Mouse (Mus musculus): ENCODE results near the gene Tnnt1.

Gene Tnnt1

DNA sequence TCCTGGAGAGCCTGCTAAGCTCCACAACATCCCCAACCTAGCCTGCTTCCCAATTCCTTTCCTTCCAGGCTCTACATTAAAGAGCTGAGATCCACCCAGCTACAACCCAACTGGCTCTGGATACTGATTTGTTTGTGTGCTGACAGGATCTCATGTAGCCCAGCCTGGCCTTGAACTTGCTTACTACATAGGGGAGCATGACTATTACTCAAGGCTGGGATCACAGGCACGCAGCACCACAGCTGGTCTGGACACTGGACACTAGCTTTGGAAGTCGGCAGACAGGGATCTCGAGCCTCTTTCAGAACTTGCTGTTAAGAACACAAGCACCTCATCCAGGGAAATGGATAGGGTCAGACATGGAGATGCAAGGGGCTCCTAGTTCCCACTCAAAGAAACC, 19.7 kb downstream of the Tnnt1 start:
- no peak for DNase-seq

DNA sequence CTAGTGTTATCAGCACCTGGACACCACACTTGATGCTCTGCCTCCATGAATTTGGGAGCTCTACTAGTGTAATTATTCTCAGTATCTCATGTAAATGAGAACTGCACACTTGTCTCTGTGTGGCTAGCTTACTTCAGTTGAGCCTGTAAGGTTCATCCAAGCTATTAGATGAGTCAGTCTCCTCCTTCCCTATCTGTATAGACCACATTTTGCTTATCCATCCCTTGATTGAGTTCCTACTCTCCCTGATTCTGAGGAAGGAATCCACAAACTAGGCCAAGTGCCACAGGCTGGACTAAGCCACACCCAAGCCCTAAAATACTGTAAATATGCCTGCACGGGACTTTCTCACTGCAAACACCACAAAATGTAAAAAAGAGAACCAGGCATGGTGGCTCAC, 22.2 kb downstream of the Tnnt1 start:
- DNase-seq: no peak

GRCm38 (mm10) chr7:4492284-4493224, 23.6 kb downstream of the Tnnt1 start:
- peak; percentile 31 for DNase-seq

- no peak for DNase-seq
Observed at GRCm38 (mm10) chr7:4491308-4491707, 24.9 kb downstream of the Tnnt1 start.

- DNase-seq: no peak
Observed at GRCm38 (mm10) chr7:4482281-4482680, 33.9 kb downstream of the Tnnt1 start.

- peak; percentile 38 for DNase-seq
Observed at GRCm38 (mm10) chr7:4479674-4480073, 36.5 kb downstream of the Tnnt1 start.

GRCm38 (mm10) chr7:4478796-4479291, 37.3 kb downstream of the Tnnt1 start:
- DNase-seq: no peak

DNA sequence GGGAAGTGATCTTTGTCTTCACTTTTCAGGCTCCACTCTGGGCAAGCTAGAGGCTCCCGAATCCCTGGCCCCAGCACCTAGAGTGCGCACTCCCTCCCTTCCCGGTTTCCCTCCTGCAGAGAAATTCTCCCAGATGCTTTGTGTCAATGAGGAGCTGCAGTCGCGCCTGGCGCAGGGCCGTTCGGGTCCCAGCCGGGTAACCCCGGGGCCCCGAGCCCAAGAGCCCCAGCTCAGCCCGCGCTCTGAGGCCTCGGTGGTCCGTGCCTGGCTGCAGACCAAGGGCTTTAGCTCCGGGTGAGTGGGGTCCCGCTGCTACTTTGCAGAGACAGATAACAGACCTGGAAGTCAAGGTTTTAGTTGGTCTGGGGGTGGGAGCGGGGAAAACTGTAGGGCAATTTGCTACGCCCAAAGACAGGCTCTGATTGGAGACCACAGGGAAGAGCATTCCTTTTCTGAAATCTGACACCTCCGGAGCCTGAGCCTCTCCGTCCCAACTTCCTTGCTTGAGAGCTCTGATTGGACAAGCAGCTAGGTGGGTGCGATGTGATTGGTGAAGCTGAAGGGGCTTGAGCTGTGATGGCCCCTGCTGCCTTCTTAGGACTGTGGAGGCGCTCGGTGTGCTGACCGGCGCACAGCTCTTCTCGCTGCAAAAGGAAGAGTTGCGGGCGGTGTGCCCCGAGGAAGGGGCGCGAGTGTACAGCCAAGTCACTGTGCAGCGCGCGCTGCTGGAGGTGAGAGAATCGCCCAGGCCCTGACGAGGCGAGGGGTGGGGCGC, 38.0 kb downstream of the Tnnt1 start:
- DNase-seq: peak; percentile 83

- DNase-seq: no peak
Observed at GRCm38 (mm10) chr7:4473940-4474339, 42.2 kb downstream of the Tnnt1 start.

DNA sequence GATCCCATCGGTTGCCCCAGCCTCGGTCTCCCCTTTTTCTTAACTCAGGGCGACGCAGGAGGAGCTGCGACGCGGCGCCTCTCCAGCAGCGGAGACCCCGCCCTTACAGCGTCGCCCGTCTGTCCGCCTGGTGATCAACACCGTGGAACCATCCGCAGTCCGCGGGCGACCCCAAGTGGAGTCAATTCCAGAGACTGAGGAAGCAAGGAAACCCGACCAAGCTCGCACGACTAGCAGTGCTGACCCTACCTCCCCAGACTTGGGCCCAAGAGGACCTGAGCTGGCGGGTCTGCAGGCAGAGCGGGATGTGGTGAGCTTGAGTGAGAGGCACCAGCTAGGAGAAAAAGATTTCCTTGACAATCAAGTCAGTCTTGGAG, 45.0 kb downstream of the Tnnt1 start:
- DNase-seq: peak; percentile 72

DNA sequence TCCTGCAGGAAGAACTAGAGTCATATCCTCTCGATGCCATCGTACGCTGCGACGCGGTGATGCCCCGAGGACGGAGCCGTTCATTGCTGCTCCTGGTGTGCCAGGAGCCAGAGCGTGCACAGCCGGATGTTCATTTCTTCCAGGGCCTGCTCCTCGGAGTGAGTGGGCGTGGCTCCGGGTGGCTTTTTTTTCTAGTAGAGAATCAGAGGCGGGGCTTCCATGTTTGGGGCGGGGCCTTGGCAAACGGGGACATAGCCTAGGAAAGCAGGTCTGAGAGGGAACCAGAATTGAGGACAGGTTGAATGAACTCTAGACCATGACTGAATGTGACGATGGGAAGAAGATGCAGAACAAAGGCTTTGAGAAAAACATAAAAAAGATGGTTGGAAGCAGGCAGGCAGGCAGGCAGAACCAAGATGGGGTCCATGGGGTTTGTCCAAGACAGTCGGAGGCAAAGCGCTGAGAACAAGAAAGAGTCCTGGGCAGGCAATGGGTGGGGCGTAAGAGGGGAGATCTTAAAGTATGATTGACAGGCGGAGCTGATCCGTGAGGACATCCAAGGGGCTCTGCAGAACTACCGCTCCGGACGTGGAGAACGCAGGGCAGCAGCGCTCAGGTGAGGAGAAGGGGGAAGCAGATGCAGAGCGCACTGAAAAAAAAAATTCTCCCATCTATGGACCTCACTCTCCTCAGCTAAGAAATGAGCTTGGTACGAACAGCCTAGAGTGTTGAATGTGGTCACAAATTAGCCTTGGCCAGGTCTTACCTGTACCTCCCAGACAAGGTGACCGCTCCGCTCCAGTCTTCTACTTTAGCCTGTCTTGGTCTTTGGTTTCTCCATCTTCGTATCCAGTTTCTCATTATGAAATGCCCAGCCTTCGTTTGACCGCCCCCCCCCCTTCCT, 45.7 kb downstream of the Tnnt1 start:
- DNase-seq: peak; percentile 73

GRCm38 (mm10) chr7:4467801-4468200, 48.4 kb downstream of the Tnnt1 start:
- DNase-seq: no peak

GRCm38 (mm10) chr7:4464194-4464824, 51.9 kb downstream of the Tnnt1 start:
- no peak for DNase-seq

- DNase-seq: no peak
Observed at GRCm38 (mm10) chr7:4460576-4461434, 55.4 kb downstream of the Tnnt1 start, which contains the start of gene Eps8l1. Gene Eps8l1 (plus strand): TSS chr7:4460674.

Measured in cerebellum, adult 9-11 months (tissue).